Mouse (Mus musculus) cerebellum, adult 2 months (tissue): ENCODE measurements around the gene Bmp2k.

Experiments used
- CTCF ChIP-seq: fragments of 200-500 bp; IDR thresholded peaks from 2 replicates; pipeline ENCODE4 v1.5.1; 2011; ENCODE audit warnings: low read depth, mild to moderate bottlenecking, control low read depth, low read length, moderate library complexity, borderline replicate concordance; ENCODE audit not compliant: insufficient read depth
- POLR2A ChIP-seq: fragments of 200-500 bp; IDR thresholded peaks from 2 replicates; pipeline ENCODE4 v1.6.1; 2011; ENCODE audit warnings: low read length, control low read depth, borderline replicate concordance; ENCODE audit not compliant: insufficient read depth

DNA sequence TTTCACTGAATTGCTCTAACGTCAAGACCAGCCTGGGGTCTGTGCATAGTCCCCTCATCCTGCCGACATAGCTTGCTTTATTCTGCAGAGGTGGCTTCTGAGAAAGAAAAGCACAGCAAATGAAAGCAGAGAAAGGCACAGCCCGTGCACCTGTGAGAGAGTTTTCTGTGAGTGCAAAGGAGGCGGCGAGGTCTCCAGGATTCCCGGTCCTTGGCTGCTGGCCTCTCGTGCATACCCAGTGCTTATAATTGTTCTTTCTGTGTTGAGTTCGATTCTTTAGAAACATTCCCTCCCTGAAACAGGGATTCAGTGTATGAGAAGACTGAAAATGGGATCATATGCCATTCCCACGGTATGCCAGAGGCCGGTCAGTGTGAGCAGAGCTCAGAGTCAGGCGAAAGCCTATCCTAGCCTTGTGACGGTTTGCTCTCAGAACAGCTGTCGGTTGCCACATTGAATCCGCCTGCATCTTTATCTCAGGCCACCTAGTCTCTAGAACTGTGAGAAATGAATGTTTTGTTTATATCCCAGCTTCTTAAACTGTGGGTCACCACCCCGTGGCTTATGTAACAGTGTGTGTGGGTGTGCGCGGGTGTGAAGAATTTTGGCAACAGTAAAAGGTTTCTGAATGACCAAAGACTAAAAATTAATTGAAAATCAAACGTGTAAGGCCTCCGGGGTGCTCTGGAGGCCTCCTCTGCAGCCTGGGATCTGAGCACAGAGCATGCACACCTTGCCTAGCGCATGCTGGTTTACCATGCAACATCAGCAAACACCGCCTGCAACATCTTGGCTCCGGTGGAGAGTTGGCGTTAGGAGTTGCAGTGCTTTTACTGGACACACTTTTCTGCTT is 6.9 kb downstream of the Bmp2k start:
- TF ChIP-seq CTCF, result no peak
- TF ChIP-seq POLR2A, result no peak
